Mouse (Mus musculus) embryonic facial prominence, embryonic 13.5 days (tissue): ENCODE results near the gene Mrap2. TPM values are rescaled to one million over a fixed set of nuclear protein-coding genes. Genes with fewer than 3 reads are reported as not detected.

Source experiments
- ATAC-seq: fragments of 200-750 bp; cut with Nextera tagmentation; 2 replicates; pipeline ENCODE4 v1.8.0; 2017; ENCODE audit warnings: low read depth; ENCODE audit not compliant: insufficient number of reproducible peaks, insufficient read depth, low FRiP score, low TSS enrichment
- H3K27ac ChIP-seq: fragments of 300-500 bp; sonication (generic); 2 replicates; pipeline ENCODE4 v1.5.1; 2015; ENCODE audit warnings: moderate library complexity, mild to moderate bottlenecking, inconsistent platforms
- H3K27me3 ChIP-seq: fragments of 300-500 bp; sonication (generic); 2 replicates; pipeline ENCODE4 v1.6.1; 2015; ENCODE audit warnings: mild to moderate bottlenecking, inconsistent platforms
- H3K36me3 ChIP-seq: fragments of 300-500 bp; sonication (generic); 2 replicates; pipeline ENCODE4 v1.6.1; 2015; ENCODE audit warnings: mild to moderate bottlenecking, inconsistent platforms
- H3K4me1 ChIP-seq: fragments of 300-500 bp; sonication (generic); 2 replicates; pipeline ENCODE4 v1.6.1; 2015; ENCODE audit warnings: inconsistent platforms
- H3K4me2 ChIP-seq: fragments of 300-500 bp; sonication (generic); 2 replicates; pipeline ENCODE4 v1.6.1; 2015; ENCODE audit warnings: moderate library complexity, mild to moderate bottlenecking, inconsistent platforms
- H3K4me3 ChIP-seq: fragments of 300-500 bp; sonication (generic); 2 replicates; pipeline ENCODE4 v1.5.1; 2015; ENCODE audit warnings: mild to moderate bottlenecking, inconsistent platforms
- H3K9ac ChIP-seq: fragments of 300-500 bp; sonication (generic); 2 replicates; pipeline ENCODE4 v1.6.1; 2015; ENCODE audit warnings: mild to moderate bottlenecking, inconsistent platforms
- H3K9me3 ChIP-seq: fragments of 300-500 bp; sonication (generic); 2 replicates; pipeline ENCODE4 v1.6.1; 2016; ENCODE audit warnings: inconsistent platforms
- WGBS: fragments of 180-500 bp; shearing (Covaris S2); methylation state at CpG from one replicate; pipeline ENCODE4 v1.1.7; 2015; ENCODE audit warnings: mixed read lengths; 5-methylcytosine and 5-hydroxymethylcytosine counted together
- polyA plus RNA-seq: library from polyadenylated mRNA; unstranded; fragments of >200 nt; fragmentation: Nextera tagmentation; extraction: Ambion mirVana; gene quantifications from 2 replicates; pipeline ENCODE4 v1.2.1, GENCODE M21; 2015

Mrap2 gene
- polyA plus RNA-seq, 1 experiment from 2014 or later = 0.10 TPM

GRCm38 (mm10) chr9:87145671-87146070 lies 1.6 kb downstream of the Mrap2 start:
- WGBS = 27% methylated on average over 11 of the region's 11 CpGs
- ATAC-seq = no peak
- Histone ChIP-seq H3K27me3 (peaks cover 39% of the 10 kb centered on the region), H3K9ac (no peak overlapping the region), H3K36me3 (no peaks in the 10 kb centered on the region), H3K4me3 (no peak overlapping the region), H3K4me1 (peaks cover 16% of the 10 kb centered on the region), H3K9me3 (no peaks in the 10 kb centered on the region), H3K27ac (no peak overlapping the region), H3K4me2 (peak overlapping the region; percentile 65; the same call in 1 of the 2 replicates)

GRCm38 (mm10) chr9:87146400-87146799 lies 2.3 kb downstream of the Mrap2 start:
- peaks cover 38% of the 10 kb centered on the region for H3K27me3 ChIP-seq
- peaks cover 16% of the 10 kb centered on the region for H3K4me1 ChIP-seq
- H3K27ac ChIP-seq = no peak overlapping the region
- no peak overlapping the region for H3K4me3 ChIP-seq
- no peak for ATAC-seq
- no peaks in the 10 kb centered on the region for H3K36me3 ChIP-seq
- H3K4me2 ChIP-seq = no peak overlapping the region
- no peak overlapping the region for H3K9ac ChIP-seq
- H3K9me3 ChIP-seq = no peaks in the 10 kb centered on the region
- 87% methylated on average over 4 of the region's 4 CpGs for WGBS

- no peak overlapping the region for H3K4me2 ChIP-seq
- 73% methylated on average over 2 of the region's 2 CpGs for WGBS
These were observed 3.8 kb downstream of the Mrap2 start for GRCm38 (mm10) chr9:87147927-87148326.

GRCm38 (mm10) chr9:87152641-87153325 lies 8.7 kb downstream of the Mrap2 start:
- 100% methylated on average over 1 of the region's 1 CpGs for WGBS
- H3K9me3 ChIP-seq = no peaks in the 10 kb centered on the region
- H3K4me3 ChIP-seq = no peak overlapping the region
- no peaks in the 10 kb centered on the region for H3K4me1 ChIP-seq
- no peak overlapping the region for H3K4me2 ChIP-seq
- no peak overlapping the region for H3K27ac ChIP-seq
- H3K27me3 ChIP-seq = no peaks in the 10 kb centered on the region
- H3K36me3 ChIP-seq = no peaks in the 10 kb centered on the region
- no peak overlapping the region for H3K9ac ChIP-seq
- no peak for ATAC-seq

More at GRCm38 (mm10) chr9:87147927-87148326, 3.8 kb downstream of the Mrap2 start:
- Histone ChIP-seq H3K4me3 (no peak overlapping the region), H3K27ac (no peak overlapping the region), H3K27me3 (peaks cover 38% of the 10 kb centered on the region), H3K4me1 (peaks cover 16% of the 10 kb centered on the region), H3K9ac (no peak overlapping the region), H3K36me3 (no peaks in the 10 kb centered on the region), H3K9me3 (no peaks in the 10 kb centered on the region)
- 0 out of 2 replicates have a peak, but pooled peaks have one; percentile 33 for ATAC-seq

- no peak overlapping the region for H3K27ac ChIP-seq
- H3K36me3 ChIP-seq = no peaks in the 10 kb centered on the region
- no peaks in the 10 kb centered on the region for H3K4me1 ChIP-seq
- H3K4me3 ChIP-seq = no peak overlapping the region
- H3K9me3 ChIP-seq = no peaks in the 10 kb centered on the region
- no peak overlapping the region for H3K9ac ChIP-seq
- ATAC-seq = no peak
- no peaks in the 10 kb centered on the region for H3K27me3 ChIP-seq
- no peak overlapping the region for H3K4me2 ChIP-seq
- 73% methylated on average over 4 of the region's 4 CpGs for WGBS
These were observed 18.5 kb downstream of the Mrap2 start for GRCm38 (mm10) chr9:87162559-87162958.

GRCm38 (mm10) chr9:87167001-87167830 lies 23.1 kb downstream of the Mrap2 start:
- Histone ChIP-seq H3K4me3 (no peak overlapping the region), H3K9me3 (no peaks in the 10 kb centered on the region), H3K4me2 (no peak overlapping the region), H3K27me3 (no peaks in the 10 kb centered on the region), H3K36me3 (no peaks in the 10 kb centered on the region), H3K9ac (no peak overlapping the region), H3K4me1 (no peaks in the 10 kb centered on the region; the same call in 1 of the 2 replicates), H3K27ac (no peak overlapping the region)
- no peak for ATAC-seq
- 57% methylated on average over 9 of the region's 9 CpGs for WGBS

GRCm38 (mm10) chr9:87168051-87168450 lies 23.9 kb downstream of the Mrap2 start:
- H3K9me3 ChIP-seq = no peaks in the 10 kb centered on the region

GRCm38 (mm10) chr9:87169144-87169543 lies 25.0 kb downstream of the Mrap2 start:
- no peak overlapping the region for H3K27ac ChIP-seq
- H3K4me3 ChIP-seq = no peak overlapping the region
- H3K4me2 ChIP-seq = no peak overlapping the region
- no peaks in the 10 kb centered on the region; the same call in 1 of the 2 replicates for H3K4me1 ChIP-seq
- H3K36me3 ChIP-seq = no peaks in the 10 kb centered on the region
- H3K9me3 ChIP-seq = no peaks in the 10 kb centered on the region
- H3K9ac ChIP-seq = no peak overlapping the region
- 88% methylated on average over 12 of the region's 12 CpGs for WGBS
- no peak; the same call in 1 of the 2 replicates for ATAC-seq
- H3K27me3 ChIP-seq = no peaks in the 10 kb centered on the region

More at GRCm38 (mm10) chr9:87168051-87168450, 23.9 kb downstream of the Mrap2 start:
- H3K27ac ChIP-seq = no peak overlapping the region
- no peak overlapping the region for H3K9ac ChIP-seq
- H3K36me3 ChIP-seq = no peaks in the 10 kb centered on the region
- H3K27me3 ChIP-seq = no peaks in the 10 kb centered on the region
- WGBS = 34% methylated on average over 3 of the region's 3 CpGs
- no peaks in the 10 kb centered on the region; the same call in 1 of the 2 replicates for H3K4me1 ChIP-seq
- H3K4me2 ChIP-seq = no peak overlapping the region
- no peak overlapping the region for H3K4me3 ChIP-seq
- no peak for ATAC-seq

- H3K9me3 ChIP-seq = no peaks in the 10 kb centered on the region
- H3K9ac ChIP-seq = no peak overlapping the region
- no peaks in the 10 kb centered on the region for H3K27me3 ChIP-seq
- H3K4me2 ChIP-seq = no peak overlapping the region
- no peak overlapping the region for H3K27ac ChIP-seq
- 61% methylated on average over 3 of the region's 3 CpGs for WGBS
- H3K36me3 ChIP-seq = no peaks in the 10 kb centered on the region
- H3K4me3 ChIP-seq = no peak overlapping the region
- no peaks in the 10 kb centered on the region; the same call in 1 of the 2 replicates for H3K4me1 ChIP-seq
- ATAC-seq = no peak
These were observed 26.8 kb downstream of the Mrap2 start for GRCm38 (mm10) chr9:87170891-87171290.

GRCm38 (mm10) chr9:87171517-87171916 lies 27.4 kb downstream of the Mrap2 start:
- no peaks in the 10 kb centered on the region; the same call in 1 of the 2 replicates for H3K4me1 ChIP-seq
- no peaks in the 10 kb centered on the region for H3K27me3 ChIP-seq
- WGBS = 80% methylated on average over 3 of the region's 3 CpGs
- H3K4me3 ChIP-seq = no peak overlapping the region
- H3K36me3 ChIP-seq = no peaks in the 10 kb centered on the region
- H3K4me2 ChIP-seq = no peak overlapping the region
- H3K9ac ChIP-seq = no peak overlapping the region
- no peaks in the 10 kb centered on the region for H3K9me3 ChIP-seq
- ATAC-seq = no peak
- H3K27ac ChIP-seq = no peak overlapping the region

- Histone ChIP-seq H3K27ac (no peak overlapping the region), H3K4me1 (no peaks in the 10 kb centered on the region), H3K27me3 (no peaks in the 10 kb centered on the region; the same call in 1 of the 2 replicates), H3K9ac (no peak overlapping the region), H3K4me3 (no peak overlapping the region), H3K9me3 (no peaks in the 10 kb centered on the region), H3K36me3 (no peaks in the 10 kb centered on the region), H3K4me2 (no peak overlapping the region)
- ATAC-seq = no peak
- WGBS = 72% methylated on average over 7 of the region's 7 CpGs
These were observed 34.4 kb downstream of the Mrap2 start for GRCm38 (mm10) chr9:87178534-87178933.
